8 mouse cellular contexts compared by ENCODE assay signal in the genomic region with DNA sequence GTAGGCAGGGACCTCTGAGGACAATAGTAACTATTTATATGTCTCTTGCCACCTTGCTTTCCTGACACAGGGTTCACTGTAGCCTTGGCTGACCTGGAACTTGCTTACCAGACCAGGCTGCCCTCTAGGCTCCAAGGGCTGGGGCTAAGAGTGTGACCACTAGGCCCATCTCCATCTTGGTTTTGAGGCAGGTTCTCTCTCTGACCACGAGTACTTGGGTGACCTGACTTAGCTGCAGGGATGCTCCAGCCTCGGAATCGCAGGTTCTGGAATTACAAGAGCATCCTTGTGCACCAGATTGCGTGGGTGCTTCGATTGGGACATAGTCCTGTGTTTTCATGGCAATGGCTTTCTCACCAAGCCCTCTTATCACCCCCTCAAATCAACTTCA. TPM values are rescaled to one million over a fixed set of nuclear protein-coding genes. Genes with fewer than 3 reads are reported as not detected.
DNase-seq lines count a peak whose midpoint lies in the region; ATAC-seq and TF ChIP-seq lines count a peak whose summit lies in the region.

No protein-coding gene starts in this region.

- peak overlapping the region; percentile 78 for H3K27ac ChIP-seq in heart, embryonic 13.5 days (replicated peaks)
- peak overlapping the region; percentile 68 for H3K27ac ChIP-seq in embryonic fibroblast, embryonic 13.5 days (ENCODE audit: insufficient read depth, low read length)

- no peaks in the 10 kb centered on the region for H3K27me3 ChIP-seq in heart, embryonic 13.5 days (replicated peaks)
- no peaks in the 10 kb centered on the region for H3K27me3 ChIP-seq in megakaryocyte, embryonic 14.5 days (replicated peaks)
- no peaks in the 10 kb centered on the region for H3K27me3 ChIP-seq in myocyte (ENCODE audit: control insufficient read depth, insufficient read depth, insufficient read length)

- H3K9ac ChIP-seq in heart, embryonic 13.5 days, result peak overlapping the region; percentile 72

- WGBS in heart, embryonic 13.5 days, result 77% methylated on average over 5 of the region's 5 CpGs

- H3ac ChIP-seq in myocyte (ENCODE audit: control insufficient read depth, insufficient read length), result no peak overlapping the region

- H3K4me1 ChIP-seq in heart, embryonic 13.5 days, result peaks cover 69% of the 10 kb centered on the region
- peaks cover 82% of the 10 kb centered on the region for H3K4me1 ChIP-seq in megakaryocyte, embryonic 14.5 days
- H3K4me1 ChIP-seq in embryonic fibroblast, embryonic 13.5 days (ENCODE audit: control insufficient read depth, insufficient read depth, low read length), result peaks cover 8% of the 10 kb centered on the region

- no peak for DNase-seq in heart, postnatal 25 days (ENCODE audit: low spot score)
- no peak for DNase-seq in left cerebral cortex, postnatal 25 days (ENCODE audit: low spot score in 2 of 2)
- DNase-seq in cerebellum, adult 18-20 months, result no peak

- peaks cover 23% of the 10 kb centered on the region for H3K79me2 ChIP-seq in myocyte (ENCODE audit: control insufficient read depth, insufficient read depth)

- H3K4me3 ChIP-seq in heart, embryonic 13.5 days, result no peak overlapping the region
- H3K4me3 ChIP-seq in megakaryocyte, embryonic 14.5 days (replicated peaks), result peak overlapping the region; percentile 97
- H3K4me3 ChIP-seq in embryonic fibroblast, embryonic 13.5 days (ENCODE audit: insufficient read depth, low read length), result no peak overlapping the region
- peak overlapping the region; percentile 96 for H3K4me3 ChIP-seq in myocyte

- peaks cover 22% of the 10 kb centered on the region for H3K36me3 ChIP-seq in heart, embryonic 13.5 days
- H3K36me3 ChIP-seq in megakaryocyte, embryonic 14.5 days (replicated peaks; ENCODE audit: low read length), result peaks cover 34% of the 10 kb centered on the region
- H3K36me3 ChIP-seq in myocyte (ENCODE audit: control insufficient read depth, insufficient read depth), result peaks cover 8% of the 10 kb centered on the region

- no peak for ATAC-seq in heart, embryonic 13.5 days (ENCODE audit: extremely low read depth, insufficient number of reproducible peaks, low FRiP score, low TSS enrichment)
- no peak for ATAC-seq in megakaryocyte, adult 5-6 weeks (ENCODE audit: poor library complexity, severe bottlenecking)

- no peak for TF ChIP-seq CTCF in embryonic fibroblast, embryonic 13.5 days (IDR thresholded peaks at IDR 0.05; ENCODE audit: borderline replicate concordance, insufficient read depth, low read length)

- H3K4me2 ChIP-seq in heart, embryonic 13.5 days, result peak overlapping the region; percentile 67
- H3K4me2 ChIP-seq in myocyte (ENCODE audit: low read depth), result peak overlapping the region; percentile 74

- H3K9me3 ChIP-seq in heart, embryonic 13.5 days, result no peaks in the 10 kb centered on the region
- H3K9me3 ChIP-seq in megakaryocyte, embryonic 14.5 days, result no peaks in the 10 kb centered on the region

- TF ChIP-seq POLR2A in embryonic fibroblast, embryonic 13.5 days (IDR thresholded peaks at IDR 0.05; ENCODE audit: low read depth, low read length), result no peak
- no peak for TF ChIP-seq POLR2A in myocyte (IDR thresholded peaks at IDR 0.05; ENCODE audit: insufficient read length, low read depth)

- intact Hi-C loops in heart, postnatal 25 days (cut with DNase I), result loop anchor here (2.0 kb wide), 1 partner anchor 14 kb away; the partner anchor contains the start of gene Polr2e
- intact Hi-C loops in left cerebral cortex, postnatal 25 days (cut with DNase I), result loop anchor here (5.0 kb wide), 1 partner anchor 65 kb away; the partner anchor contains the start of gene Cnn2

TF ChIP-seq in myocyte, 11 proteins besides CTCF, POLR2A, EP300 and RAD21:
- TF ChIP-seq SRF (IDR thresholded peaks at IDR 0.05; ENCODE audit: control insufficient read depth, insufficient read length, low read depth) (peak; percentile 26), TCF12 (IDR thresholded peaks at IDR 0.05; ENCODE audit: insufficient read depth, poor library complexity, severe bottlenecking) (no peak)

RNA-seq across cellular contexts. Expression of gene Gpx4, which starts 5.4 kb away (rescaled TPM):
- polyA plus RNA-seq in heart, embryonic 13.5 days (2015; fragmentation: Nextera tagmentation; extraction: Ambion mirVana), result 691 and 741 TPM in 2 replicates
- total RNA-seq in heart, postnatal 25 days (2021), result 100 to 1,000 TPM; 691 to 812 TPM
- polyA plus RNA-seq in megakaryocyte, embryonic 14.5 days (2012; ENCODE audit: insufficient read depth, low replicate concordance), result 3,942 and 9,172 TPM in 2 replicates
- 259 and 303 TPM in 2 replicates for total RNA-seq in megakaryocyte, adult 5-6 weeks (2015)
- total RNA-seq in megakaryocyte, adult 5-6 weeks (2017), result 375 and 378 TPM in 2 replicates
- polyA plus RNA-seq in embryonic fibroblast, embryonic 13.5 days (2011; ENCODE audit: insufficient read length, low read depth, missing spikeins), result 214 and 217 TPM in 2 replicates
- polyA plus RNA-seq in myocyte (2012; fragmentation: generic; extraction: Trizol), result 1,278 TPM
- 100 to 1,000 TPM; 504 to 528 TPM for total RNA-seq in left cerebral cortex, postnatal 25 days (2021)

RNA-seq across cellular contexts. Expression of gene Polr2e, which starts 12.8 kb away (rescaled TPM):
- polyA plus RNA-seq in heart, embryonic 13.5 days (2015; fragmentation: Nextera tagmentation; extraction: Ambion mirVana), result 149 and 154 TPM in 2 replicates
- total RNA-seq in heart, postnatal 25 days (2021), result 10 to 100 TPM; 79.3 to 81.2 TPM
- 147 and 260 TPM in 2 replicates for polyA plus RNA-seq in megakaryocyte, embryonic 14.5 days (2012; ENCODE audit: insufficient read depth, low replicate concordance)
- 70.2 and 70.7 TPM in 2 replicates for total RNA-seq in megakaryocyte, adult 5-6 weeks (2015)
- total RNA-seq in megakaryocyte, adult 5-6 weeks (2017), result 58.4 and 69.2 TPM in 2 replicates
- polyA plus RNA-seq in embryonic fibroblast, embryonic 13.5 days (2011; ENCODE audit: insufficient read length, low read depth, missing spikeins), result 46.3 and 61.0 TPM in 2 replicates
- 209 TPM for polyA plus RNA-seq in myocyte (2012; fragmentation: generic; extraction: Trizol)
- 10 to 100 TPM; 71.3 to 74.8 TPM for total RNA-seq in left cerebral cortex, postnatal 25 days (2021)

RNA-seq across cellular contexts. Expression of gene Arhgap45, which starts 35.9 kb away (rescaled TPM):
- polyA plus RNA-seq in heart, embryonic 13.5 days (2015; fragmentation: Nextera tagmentation; extraction: Ambion mirVana), result 5.5 and 6.5 TPM in 2 replicates
- total RNA-seq in heart, postnatal 25 days (2021), result 1 to 10 TPM; 4.7 to 4.9 TPM
- 375 and 477 TPM in 2 replicates for polyA plus RNA-seq in megakaryocyte, embryonic 14.5 days (2012; ENCODE audit: insufficient read depth, low replicate concordance)
- total RNA-seq in megakaryocyte, adult 5-6 weeks (2015), result 135 and 140 TPM in 2 replicates
- total RNA-seq in megakaryocyte, adult 5-6 weeks (2017), result 235 and 237 TPM in 2 replicates
- polyA plus RNA-seq in embryonic fibroblast, embryonic 13.5 days (2011; ENCODE audit: insufficient read length, low read depth, missing spikeins), result 1.7 and 3.1 TPM in 2 replicates
- 0.53 TPM for polyA plus RNA-seq in myocyte (2012; fragmentation: generic; extraction: Trizol)
- total RNA-seq in left cerebral cortex, postnatal 25 days (2021), result 1 to 10 TPM; 3.6 to 4.0 TPM

RNA-seq across cellular contexts. Expression of gene Sbno2, which starts 53.0 kb away (rescaled TPM):
- polyA plus RNA-seq in heart, embryonic 13.5 days (2015; fragmentation: Nextera tagmentation; extraction: Ambion mirVana), result 9.1 and 10.1 TPM in 2 replicates
- 10 to 100 TPM; 11.0 to 11.6 TPM for total RNA-seq in heart, postnatal 25 days (2021)
- 151 and 347 TPM in 2 replicates for polyA plus RNA-seq in megakaryocyte, embryonic 14.5 days (2012; ENCODE audit: insufficient read depth, low replicate concordance)
- total RNA-seq in megakaryocyte, adult 5-6 weeks (2015), result 32.4 and 33.0 TPM in 2 replicates
- 41.9 and 46.7 TPM in 2 replicates for total RNA-seq in megakaryocyte, adult 5-6 weeks (2017)
- polyA plus RNA-seq in embryonic fibroblast, embryonic 13.5 days (2011; ENCODE audit: insufficient read length, low read depth, missing spikeins), result 50.7 and 53.5 TPM in 2 replicates
- polyA plus RNA-seq in myocyte (2012; fragmentation: generic; extraction: Trizol), result 44.6 TPM
- total RNA-seq in left cerebral cortex, postnatal 25 days (2021), result 10 to 100 TPM; 17.8 to 17.9 TPM

RNA-seq across cellular contexts. Expression of gene Abca7, which starts 56.1 kb away (rescaled TPM):
- polyA plus RNA-seq in heart, embryonic 13.5 days (2015; fragmentation: Nextera tagmentation; extraction: Ambion mirVana), result 2.2 and 2.6 TPM in 2 replicates
- total RNA-seq in heart, postnatal 25 days (2021), result 1 to 10 TPM; 6.5 to 6.7 TPM
- 47.4 and 62.2 TPM in 2 replicates for polyA plus RNA-seq in megakaryocyte, embryonic 14.5 days (2012; ENCODE audit: insufficient read depth, low replicate concordance)
- 32.6 and 34.7 TPM in 2 replicates for total RNA-seq in megakaryocyte, adult 5-6 weeks (2015)
- total RNA-seq in megakaryocyte, adult 5-6 weeks (2017), result 33.6 and 37.4 TPM in 2 replicates
- 3.5 and 4.0 TPM in 2 replicates for polyA plus RNA-seq in embryonic fibroblast, embryonic 13.5 days (2011; ENCODE audit: insufficient read length, low read depth, missing spikeins)
- 15.6 TPM for polyA plus RNA-seq in myocyte (2012; fragmentation: generic; extraction: Trizol)
- total RNA-seq in left cerebral cortex, postnatal 25 days (2021), result 10 to 100 TPM; 10.9 to 12.3 TPM

Comparison
In these comparisons a context has a peak if more than half of its experiments do, and no peak if none do; other contexts are left out.
1. H3K4me3 ChIP-seq: peak in megakaryocyte, embryonic 14.5 days (single experiment) and myocyte (single experiment); none in heart, embryonic 13.5 days (single experiment) and embryonic fibroblast, embryonic 13.5 days (single experiment).
2. RNA of gene Arhgap45, which starts 35.9 kb away (polyA plus RNA-seq): 375 to 477 TPM in megakaryocyte, embryonic 14.5 days; 5.5 to 6.5 TPM in heart, embryonic 13.5 days, 1.7 to 3.1 TPM in embryonic fibroblast, embryonic 13.5 days and 0.53 TPM in myocyte (single experiment); every median in the first group is over 10 times any median in the second.